Mouse (Mus musculus) brain, embryonic 14.5 days (tissue): ENCODE data around the gene Arhgap18. TPM values are rescaled to one million over a fixed set of nuclear protein-coding genes. Genes with fewer than 3 reads are reported as not detected.
A peak's percentile ranks its signal among the peaks of the same experiment; 100 is the strongest.

Source experiments
- DNase-seq: peaks from one replicate; pipeline ENCODE4 v3.0.0-alpha.2; 2011; ENCODE audit warnings: low read depth
- CTCF ChIP-seq: fragments of 200-500 bp; IDR thresholded peaks from 2 replicates; pipeline ENCODE4 v1.5.1; 2012; ENCODE audit warnings: inconsistent platforms, mild to moderate bottlenecking, moderate library complexity, borderline replicate concordance; ENCODE audit not compliant: insufficient read depth, insufficient read length; ENCODE audit errors: extremely low read depth
- POLR2A ChIP-seq: fragments of 200-500 bp; IDR thresholded peaks from 2 replicates; pipeline ENCODE4 v1.6.1; 2012; ENCODE audit warnings: mild to moderate bottlenecking, inconsistent platforms, borderline replicate concordance; ENCODE audit not compliant: poor library complexity, insufficient read depth, insufficient read length, severe bottlenecking; ENCODE audit errors: extremely low read depth
- polyA plus RNA-seq: library from polyadenylated mRNA; depleted of rRNA; stranded (reverse); fragments of >200 nt; gene quantifications from 2 replicates; pipeline ENCODE4 v1.2.3, GENCODE M21; 2012

The Arhgap18 gene
- polyA plus RNA-seq, 1 experiment, result 11.8 TPM

DNA sequence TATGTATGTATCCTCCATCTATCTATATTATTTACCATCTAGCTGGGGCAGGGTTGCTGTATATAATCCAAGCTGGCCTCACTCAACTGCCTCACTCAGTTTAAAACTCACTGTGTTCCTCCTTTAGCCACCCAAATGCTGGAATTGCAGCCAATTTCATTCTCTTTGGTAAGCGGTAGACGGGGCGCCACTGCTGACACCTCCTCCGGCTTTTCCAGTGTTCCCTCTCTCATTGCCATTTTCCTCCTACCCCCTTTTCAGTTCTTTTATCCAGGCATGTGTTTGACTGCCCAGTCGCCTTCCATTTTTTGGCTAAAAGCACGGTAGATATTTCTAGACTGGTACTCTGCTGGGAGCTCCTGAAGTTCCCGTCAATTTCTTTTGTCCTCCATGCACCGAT lies 62.4 kb downstream of the Arhgap18 start:
- TF ChIP-seq POLR2A (no peak), CTCF (no peak)
- DNase-seq, result peak; percentile 14

DNA sequence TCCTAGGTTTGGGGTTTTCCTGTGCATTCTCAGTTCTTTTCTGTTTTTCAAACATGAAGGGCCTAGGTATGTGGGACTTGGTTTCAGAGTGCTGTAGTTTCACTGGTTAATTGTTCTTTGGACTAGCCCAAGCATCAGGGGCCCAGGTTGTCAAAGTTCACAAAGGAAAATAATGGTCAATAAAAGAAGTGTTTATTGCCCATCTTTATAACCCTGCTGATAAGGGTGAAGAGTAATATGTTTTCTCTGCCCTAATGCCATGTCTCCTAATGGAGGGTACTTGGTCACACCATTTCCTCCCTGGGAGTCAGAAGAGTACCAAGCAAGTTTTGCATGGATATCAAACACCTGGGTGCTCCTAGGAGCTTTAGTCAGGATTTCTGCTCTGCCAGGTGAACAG lies 67.1 kb downstream of the Arhgap18 start:
- no peak for TF ChIP-seq POLR2A
- TF ChIP-seq CTCF, result no peak

GRCm38 (mm10) chr10:26820936-26821335 lies 67.7 kb downstream of the Arhgap18 start:
- DNase-seq, result no peak
- no peak for TF ChIP-seq POLR2A
- TF ChIP-seq CTCF, result no peak

More for the DNA sequence above, 67.1 kb downstream of the Arhgap18 start:
- no peak for DNase-seq

DNA sequence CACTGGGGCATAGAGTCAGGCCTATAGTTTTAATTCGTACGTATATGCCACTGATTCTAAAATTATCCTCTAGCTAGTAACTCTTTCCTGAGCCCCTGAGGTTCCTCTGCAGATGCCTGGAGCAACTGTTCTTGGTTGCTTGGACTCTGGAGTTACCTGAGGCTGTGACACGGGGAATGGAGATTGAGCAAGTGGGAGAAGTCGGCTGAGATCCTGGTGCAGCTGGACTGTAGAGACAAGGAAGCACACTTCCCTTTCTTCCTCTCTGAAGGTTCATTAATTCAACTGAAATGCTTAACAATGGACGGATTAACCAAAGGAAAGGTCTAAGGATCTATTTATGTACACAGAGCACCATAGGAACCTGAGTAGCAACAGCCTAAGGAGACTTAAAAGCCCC lies 70.8 kb downstream of the Arhgap18 start:
- peak; percentile 25 for DNase-seq
- no peak for TF ChIP-seq CTCF
- TF ChIP-seq POLR2A, result no peak

GRCm38 (mm10) chr10:26825246-26825889 lies 72.1 kb downstream of the Arhgap18 start:
- TF ChIP-seq POLR2A, result no peak
- no peak for TF ChIP-seq CTCF
- peak; percentile 84 for DNase-seq

DNA sequence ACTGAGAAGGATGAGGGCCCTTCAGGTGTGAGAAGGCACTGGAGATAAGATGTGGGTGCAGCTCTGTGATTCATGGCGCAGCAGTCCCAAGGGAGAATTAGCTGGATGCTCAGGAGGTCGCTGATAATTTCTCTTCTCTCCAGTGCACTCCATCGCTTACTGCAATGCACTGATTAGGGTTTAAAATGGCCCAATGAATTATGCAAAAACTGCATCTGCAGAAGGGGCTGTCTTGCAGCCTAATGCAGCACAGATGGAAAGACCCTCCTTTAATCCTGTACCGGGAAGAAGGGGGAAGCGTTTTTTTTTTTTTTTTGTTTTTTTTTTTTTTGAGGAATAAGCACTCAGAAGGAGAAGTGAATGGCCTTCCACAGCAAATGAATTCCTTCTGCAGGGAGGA lies 74.1 kb downstream of the Arhgap18 start:
- TF ChIP-seq POLR2A (no peak), CTCF (no peak)
- DNase-seq, result peak; percentile 88

DNA sequence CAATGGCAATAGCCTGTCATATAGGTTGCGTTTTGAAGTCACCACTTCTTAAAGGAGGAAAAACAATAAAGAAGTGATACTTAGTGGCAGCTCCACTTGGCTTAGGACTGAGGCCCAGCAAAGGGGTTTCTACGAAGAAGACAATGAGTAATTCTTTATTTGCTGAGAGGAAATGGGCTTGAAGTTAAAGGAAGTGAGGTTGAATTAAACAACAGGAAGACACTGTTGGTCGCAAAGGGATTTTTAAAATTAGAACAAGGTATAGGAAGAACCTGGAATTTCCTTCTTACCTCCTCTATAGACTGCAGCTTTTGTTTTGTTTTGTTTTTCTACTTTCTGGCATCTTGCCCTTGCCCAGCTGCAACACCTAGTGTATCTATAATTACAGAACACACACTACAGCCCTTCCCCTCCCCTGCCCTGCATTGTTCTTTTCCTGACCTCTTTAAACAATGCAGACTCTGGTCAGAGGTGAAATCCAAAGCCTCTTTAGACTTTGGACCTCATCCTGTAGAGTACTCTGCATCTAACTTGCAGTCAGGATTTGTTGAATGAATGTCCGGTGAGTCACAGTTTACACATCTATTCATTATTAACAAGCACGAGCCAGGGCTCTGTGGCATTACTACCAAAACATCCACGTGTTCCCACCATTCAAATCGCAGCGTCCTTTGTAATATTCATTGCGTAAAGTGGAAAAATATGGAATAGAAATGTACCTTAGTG lies 75.4 kb downstream of the Arhgap18 start:
- no peak for DNase-seq
- TF ChIP-seq CTCF (no peak), POLR2A (no peak)

- no peak for DNase-seq
- no peak for TF ChIP-seq CTCF
- TF ChIP-seq POLR2A, result no peak
Measured at GRCm38 (mm10) chr10:26832068-26832467, 78.8 kb downstream of the Arhgap18 start.

DNA sequence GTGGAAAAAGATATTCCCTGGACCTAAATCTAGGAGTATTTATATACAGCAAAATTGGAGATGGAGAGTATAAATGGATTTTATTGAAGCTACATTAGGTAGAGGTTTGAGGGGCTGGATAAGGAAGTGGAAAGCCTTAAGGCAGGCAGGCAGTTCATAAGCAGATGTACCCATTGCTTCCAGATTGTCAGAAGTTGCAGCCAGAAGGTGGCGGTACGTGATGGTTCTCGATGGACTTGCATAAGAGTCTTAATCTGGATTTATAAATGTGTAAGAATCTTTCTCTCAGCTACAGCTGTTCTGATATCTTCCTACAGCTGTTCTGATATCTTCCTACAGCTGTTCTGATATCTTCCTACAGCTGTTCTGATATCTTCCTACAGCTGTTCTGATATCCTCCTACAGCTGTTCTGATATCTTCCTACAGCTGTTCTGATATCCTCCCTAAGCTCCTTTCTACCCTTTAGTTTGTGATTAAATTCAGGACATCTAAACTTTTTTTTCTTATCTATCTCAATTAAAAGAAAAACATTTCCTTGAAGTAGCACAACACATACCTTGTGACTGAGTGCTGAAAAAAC lies 79.5 kb downstream of the Arhgap18 start:
- TF ChIP-seq POLR2A (no peak), CTCF (no peak)
- no peak for DNase-seq

GRCm38 (mm10) chr10:26833393-26833792 lies 80.2 kb downstream of the Arhgap18 start:
- TF ChIP-seq POLR2A (no peak), CTCF (no peak)
- no peak for DNase-seq

- peak; percentile 44 for DNase-seq
- TF ChIP-seq CTCF (no peak), POLR2A (no peak)
Measured at GRCm38 (mm10) chr10:26849311-26849710, 96.1 kb downstream of the Arhgap18 start.

- no peak for DNase-seq
- TF ChIP-seq CTCF (no peak), POLR2A (no peak)
Measured at GRCm38 (mm10) chr10:26849854-26850253, 96.6 kb downstream of the Arhgap18 start.

DNA sequence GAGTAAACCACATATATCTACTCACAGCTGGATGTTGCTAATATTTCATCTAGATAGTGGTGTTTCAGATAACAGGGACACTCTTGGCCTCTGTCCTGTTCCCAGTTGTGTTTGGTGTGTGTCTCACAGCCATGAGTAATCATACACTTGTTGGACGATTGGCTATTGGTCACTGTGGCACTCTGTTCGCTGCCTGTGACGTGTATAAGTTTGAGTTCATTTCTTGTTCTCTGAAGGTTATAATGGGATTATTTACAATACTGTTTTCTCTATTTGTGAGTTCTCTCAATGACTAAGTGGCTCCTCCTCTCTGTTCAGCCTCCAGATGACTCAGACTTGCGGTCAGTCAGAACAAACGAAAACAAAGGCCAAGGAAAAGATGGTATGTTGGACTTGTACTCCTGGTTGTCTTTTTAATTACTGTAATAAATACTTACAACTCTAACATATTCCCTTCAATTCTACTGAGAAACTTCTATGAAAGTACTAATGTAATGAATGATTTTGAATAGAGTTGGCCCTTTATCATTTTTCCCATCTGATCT lies 101.4 kb downstream of the Arhgap18 start:
- DNase-seq, result no peak
- TF ChIP-seq CTCF (no peak), POLR2A (no peak)
